Mouse (Mus musculus): ENCODE measurements at regions not wholly inside any gene's neighbourhood (a gene's known extent, or its start where the extent isn't known, plus 50 kb on each side); places are given as distances from the start of the nearest gene placed in this dataset.

DNA sequence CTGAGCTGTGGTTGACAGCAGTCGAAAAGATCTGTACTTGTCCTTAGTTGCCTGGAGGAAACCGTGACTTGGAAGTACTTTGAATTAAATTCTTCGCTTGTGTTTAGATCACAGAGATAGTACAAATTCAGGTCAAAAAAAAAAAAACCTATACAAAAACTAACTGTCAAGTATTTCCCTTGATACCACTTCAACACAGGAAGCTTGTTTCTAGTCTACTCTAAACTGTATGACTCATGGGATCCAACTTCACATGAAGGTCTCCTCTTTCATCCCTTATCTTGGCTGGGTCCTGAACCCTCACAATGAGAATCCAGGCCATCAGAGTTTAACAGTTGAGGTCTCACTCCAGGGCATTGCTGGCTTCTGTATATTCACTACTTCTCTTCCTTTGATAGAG is 54.8 kb downstream of the Tmem30b start:
- Histone ChIP-seq H3K36me3 (no peaks in the 10 kb centered on the region), H3K4me2 (replicated peaks) (no peak overlapping the region), H3K9ac (replicated peaks) (no peak overlapping the region), H3K27ac (replicated peaks) (no peak overlapping the region), H3K27me3 (no peaks in the 10 kb centered on the region), H3K4me3 (no peak overlapping the region), H3K9me3 (0 out of 2 replicates have a peak, but pooled peaks cover 2% of the 10 kb centered on the region), H3K4me1 (no peaks in the 10 kb centered on the region)
- ATAC-seq (ENCODE audit: low FRiP score, low read depth), result no peak
- 90% methylated on average over 3 of the region's 3 CpGs for WGBS

DNA sequence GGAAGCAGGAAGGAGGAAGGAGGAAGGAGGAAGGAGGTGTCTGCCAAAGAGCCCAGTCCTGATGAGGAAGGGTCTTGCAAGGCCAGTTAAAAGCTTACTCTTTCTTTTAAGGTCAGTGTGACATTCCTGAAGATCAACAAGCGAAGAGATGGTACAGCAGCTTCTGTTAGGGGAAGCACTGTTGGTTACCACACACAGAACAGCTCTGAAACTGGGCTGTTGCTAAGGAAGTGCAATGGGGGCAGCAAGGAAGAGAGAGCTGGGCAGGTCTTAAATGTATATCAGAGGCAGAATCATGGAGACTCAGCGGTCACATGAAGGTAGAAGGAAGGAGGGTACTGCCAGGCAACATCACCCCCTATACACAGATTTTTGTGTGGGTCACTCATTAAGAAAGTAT is 63.3 kb downstream of the Tmem30b start:
- no peaks in the 10 kb centered on the region for H3K9me3 ChIP-seq
- no peaks in the 10 kb centered on the region for H3K27me3 ChIP-seq
- WGBS, result 92% methylated on average over 2 of the region's 2 CpGs
- H3K27ac ChIP-seq (replicated peaks), result no peak overlapping the region
- ATAC-seq (ENCODE audit: low FRiP score, low read depth), result no peak
- no peak overlapping the region for H3K4me3 ChIP-seq
- no peak overlapping the region for H3K9ac ChIP-seq (replicated peaks)
- no peak overlapping the region for H3K4me2 ChIP-seq (replicated peaks)
- no peaks in the 10 kb centered on the region for H3K36me3 ChIP-seq
- H3K4me1 ChIP-seq, result no peaks in the 10 kb centered on the region

DNA sequence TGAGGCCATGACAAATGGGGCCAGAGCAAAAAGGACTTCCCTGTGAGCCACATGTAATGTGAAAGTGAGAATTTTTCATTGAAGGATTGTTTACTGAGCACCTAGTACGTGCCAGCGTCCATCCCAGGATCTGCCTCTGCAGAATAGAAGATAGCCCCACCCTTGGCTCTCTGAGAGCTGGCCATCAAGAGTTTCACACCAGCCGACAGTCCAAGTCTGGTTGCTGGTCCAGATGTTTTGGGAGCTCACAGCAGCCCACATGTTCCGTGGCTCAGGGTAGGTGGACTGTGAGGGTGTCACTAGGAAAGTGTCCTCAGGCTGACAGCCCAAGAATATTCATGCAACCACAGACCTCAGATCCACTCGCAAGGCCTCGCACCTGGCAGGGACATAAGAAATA is 63.9 kb downstream of the Tmem30b start:
- WGBS, result 93% methylated on average over 6 of the region's 6 CpGs
- H3K9me3 ChIP-seq, result no peaks in the 10 kb centered on the region
- no peak overlapping the region for H3K9ac ChIP-seq (replicated peaks)
- no peak for ATAC-seq (ENCODE audit: low FRiP score, low read depth)
- no peak overlapping the region for H3K27ac ChIP-seq (replicated peaks)
- no peak overlapping the region for H3K4me3 ChIP-seq
- H3K36me3 ChIP-seq, result no peaks in the 10 kb centered on the region
- H3K27me3 ChIP-seq, result no peaks in the 10 kb centered on the region
- H3K4me1 ChIP-seq, result no peaks in the 10 kb centered on the region
- H3K4me2 ChIP-seq (replicated peaks), result no peak overlapping the region

DNA sequence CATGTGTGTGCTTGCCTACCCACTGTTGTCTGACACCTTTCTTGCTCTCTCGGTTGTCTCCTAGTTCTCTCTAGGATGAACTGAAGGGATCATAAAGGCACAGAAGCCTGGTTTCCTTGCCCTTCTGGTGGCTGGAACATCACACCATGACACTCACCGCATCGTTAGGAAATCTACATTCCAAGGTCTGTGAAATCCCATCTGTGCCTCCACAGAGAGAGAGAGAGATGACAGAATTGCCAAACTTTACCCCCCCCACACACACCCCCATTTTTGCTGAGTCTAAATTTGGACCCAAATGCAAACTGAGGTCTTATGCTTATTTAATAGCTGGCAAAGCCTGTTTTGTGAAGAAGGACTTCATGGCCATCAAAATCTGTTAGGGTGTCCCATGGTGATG is 64.5 kb downstream of the Tmem30b start:
- H3K27ac ChIP-seq (replicated peaks), result no peak overlapping the region
- H3K4me3 ChIP-seq, result no peak overlapping the region
- H3K27me3 ChIP-seq, result no peaks in the 10 kb centered on the region
- H3K9ac ChIP-seq (replicated peaks), result no peak overlapping the region
- no peaks in the 10 kb centered on the region for H3K9me3 ChIP-seq
- peaks cover 1% of the 10 kb centered on the region; the same call in 1 of the 2 replicates for H3K4me1 ChIP-seq
- no peaks in the 10 kb centered on the region for H3K36me3 ChIP-seq
- no peak overlapping the region for H3K4me2 ChIP-seq (replicated peaks)
- 96% methylated on average over 3 of the region's 3 CpGs for WGBS
- no peak for ATAC-seq (ENCODE audit: low FRiP score, low read depth)

DNA sequence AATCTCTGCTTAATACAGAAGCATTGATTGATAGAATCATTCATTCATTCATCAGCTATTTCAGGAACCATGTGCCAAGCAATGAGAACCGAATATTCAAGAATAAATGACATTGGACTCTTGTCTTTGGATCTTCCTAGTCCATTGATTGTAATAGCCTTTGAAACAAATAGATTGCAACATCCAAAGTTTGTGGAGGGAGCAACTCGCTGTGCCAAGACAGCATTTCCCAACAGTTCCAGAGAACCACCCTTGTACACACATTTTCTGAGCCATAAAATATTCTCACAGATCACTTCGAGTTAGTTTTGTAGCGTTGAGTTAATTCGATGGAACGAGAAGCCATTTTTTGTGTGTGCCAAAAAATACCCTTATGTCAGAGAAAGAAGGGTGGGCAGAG is 65.0 kb downstream of the Tmem30b start:
- WGBS, result 95% methylated on average over 6 of the region's 6 CpGs
- Histone ChIP-seq H3K4me3 (no peak overlapping the region), H3K9ac (replicated peaks) (no peak overlapping the region), H3K27me3 (no peaks in the 10 kb centered on the region), H3K27ac (replicated peaks) (no peak overlapping the region), H3K36me3 (no peaks in the 10 kb centered on the region), H3K4me1 (peaks cover 6% of the 10 kb centered on the region; the same call in 1 of the 2 replicates), H3K9me3 (no peaks in the 10 kb centered on the region), H3K4me2 (replicated peaks) (no peak overlapping the region)
- ATAC-seq (ENCODE audit: low FRiP score, low read depth), result no peak

DNA sequence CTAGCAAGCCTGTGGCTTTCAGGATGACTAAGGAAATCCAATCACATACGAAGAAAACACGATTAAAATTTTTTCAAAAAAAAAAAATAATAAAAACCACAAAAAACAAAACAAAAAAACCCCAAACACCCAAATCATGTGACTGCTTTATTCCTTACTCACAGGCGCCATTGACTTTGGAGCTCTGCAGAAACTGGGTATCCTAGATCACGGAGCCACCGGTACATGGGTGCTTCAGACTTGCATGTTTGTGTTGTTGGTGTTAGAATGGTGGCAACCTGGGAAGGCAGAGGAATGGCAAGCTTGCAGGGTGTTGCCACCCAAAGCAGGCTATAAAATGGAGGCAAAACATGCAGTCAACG is 65.6 kb downstream of the Tmem30b start:
- Histone ChIP-seq H3K4me1 (peaks cover 6% of the 10 kb centered on the region; the same call in 1 of the 2 replicates), H3K27ac (replicated peaks) (no peak overlapping the region), H3K9me3 (no peaks in the 10 kb centered on the region), H3K36me3 (no peaks in the 10 kb centered on the region), H3K27me3 (no peaks in the 10 kb centered on the region), H3K9ac (replicated peaks) (no peak overlapping the region), H3K4me2 (replicated peaks) (no peak overlapping the region), H3K4me3 (no peak overlapping the region)
- 90% methylated on average over 6 of the region's 6 CpGs for WGBS
- no peak for ATAC-seq (ENCODE audit: low FRiP score, low read depth)

DNA sequence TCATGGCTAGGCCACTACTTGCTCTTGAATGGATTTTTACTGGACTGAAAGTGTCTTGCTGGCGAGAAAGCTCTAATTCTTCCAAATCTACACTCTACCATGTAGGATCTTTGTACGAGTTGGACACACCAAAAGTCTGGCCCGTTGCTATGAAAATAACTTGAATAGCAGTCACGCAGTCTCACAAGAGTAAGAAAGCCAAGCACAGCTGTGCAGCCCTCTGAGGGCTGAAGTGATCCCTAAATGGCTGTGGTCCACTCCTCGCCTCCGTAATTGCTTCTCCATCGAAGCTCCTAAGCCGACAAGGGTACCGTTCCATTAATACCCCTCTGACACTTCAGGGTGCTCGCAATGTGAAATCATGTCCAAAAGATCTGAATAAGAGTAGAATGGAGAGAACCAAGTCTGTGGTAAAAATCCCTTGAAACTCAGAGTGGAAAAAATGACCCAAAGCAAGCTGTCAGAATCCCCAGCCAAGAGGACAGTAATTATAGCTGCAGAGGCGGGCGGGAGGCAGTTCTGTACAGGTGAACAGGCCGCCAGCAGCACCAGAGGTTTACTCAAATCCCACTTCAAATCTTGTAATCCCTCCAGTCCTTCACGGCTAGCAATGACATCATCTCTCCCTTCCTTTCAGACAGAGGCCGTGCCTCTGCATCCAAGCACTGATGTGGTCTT is 66.1 kb downstream of the Tmem30b start:
- H3K9ac ChIP-seq (replicated peaks), result no peak overlapping the region
- H3K36me3 ChIP-seq, result no peaks in the 10 kb centered on the region
- 83% methylated on average over 15 of the region's 15 CpGs for WGBS
- peaks cover 6% of the 10 kb centered on the region; the same call in 1 of the 2 replicates for H3K4me1 ChIP-seq
- H3K27me3 ChIP-seq, result no peaks in the 10 kb centered on the region
- no peak overlapping the region for H3K27ac ChIP-seq (replicated peaks)
- no peak overlapping the region for H3K4me2 ChIP-seq (replicated peaks)
- no peak overlapping the region for H3K4me3 ChIP-seq
- ATAC-seq (ENCODE audit: low FRiP score, low read depth), result no peak
- no peaks in the 10 kb centered on the region for H3K9me3 ChIP-seq

DNA sequence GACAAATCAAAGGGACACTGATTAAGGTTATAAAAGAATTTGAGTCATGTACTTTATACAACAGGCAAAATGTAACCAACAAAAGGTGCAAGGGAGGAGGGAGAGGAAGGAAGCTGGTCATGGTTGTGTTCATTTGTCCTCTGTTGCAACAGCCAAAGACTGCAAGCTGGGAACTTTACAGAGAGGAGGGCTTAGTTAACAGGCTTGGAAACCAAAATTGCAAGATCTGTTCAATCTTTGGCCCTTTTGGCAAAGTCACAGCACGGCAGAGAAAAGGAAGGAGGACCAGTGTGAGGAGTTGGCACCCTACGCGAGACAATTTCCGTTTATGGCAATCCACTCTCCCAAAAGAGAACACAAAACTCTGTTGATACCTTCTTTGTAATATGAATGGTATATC is 67.6 kb downstream of the Tmem30b start:
- H3K4me2 ChIP-seq (replicated peaks), result no peak overlapping the region
- H3K9me3 ChIP-seq, result no peaks in the 10 kb centered on the region
- H3K4me3 ChIP-seq, result no peak overlapping the region
- peaks cover 6% of the 10 kb centered on the region; the same call in 1 of the 2 replicates for H3K4me1 ChIP-seq
- 92% methylated on average over 4 of the region's 4 CpGs for whole genome bisulfite sequencing
- no peak overlapping the region for H3K9ac ChIP-seq (replicated peaks)
- ATAC-seq (ENCODE audit: low FRiP score, low read depth), result no peak
- no peaks in the 10 kb centered on the region for H3K27me3 ChIP-seq
- no peak overlapping the region for H3K27ac ChIP-seq (replicated peaks)
- H3K36me3 ChIP-seq, result no peaks in the 10 kb centered on the region

DNA sequence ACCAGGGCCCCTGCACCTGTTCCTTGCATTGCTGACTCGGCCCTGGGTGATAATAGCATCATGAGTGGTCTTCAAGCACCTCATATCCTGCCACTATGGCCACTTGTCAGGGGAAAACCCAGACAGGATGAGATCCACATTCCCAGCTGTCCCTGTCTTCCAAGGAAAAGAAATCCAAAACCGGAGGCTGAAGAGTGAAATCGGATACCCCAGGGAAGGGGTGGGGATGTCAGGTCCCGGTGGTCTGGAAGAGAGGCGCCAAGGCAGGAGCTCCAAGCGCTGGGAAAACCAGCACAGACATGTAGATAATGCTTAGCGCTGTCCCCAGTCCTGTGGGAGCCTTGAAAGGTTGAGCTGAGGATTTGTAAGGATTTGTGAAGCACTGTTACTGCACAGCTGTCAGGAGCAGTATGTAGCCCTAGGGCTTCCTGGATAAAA is 69.8 kb downstream of the Tmem30b start:
- Histone ChIP-seq H3K9ac (replicated peaks) (no peak overlapping the region), H3K27me3 (no peaks in the 10 kb centered on the region), H3K9me3 (no peaks in the 10 kb centered on the region), H3K4me1 (peaks cover 6% of the 10 kb centered on the region; the same call in 1 of the 2 replicates), H3K4me3 (no peak overlapping the region), H3K4me2 (replicated peaks) (no peak overlapping the region), H3K36me3 (no peaks in the 10 kb centered on the region), H3K27ac (replicated peaks) (no peak overlapping the region)
- no peak for ATAC-seq (ENCODE audit: low FRiP score, low read depth)
- WGBS, result 11% methylated on average over 7 of the region's 7 CpGs

DNA sequence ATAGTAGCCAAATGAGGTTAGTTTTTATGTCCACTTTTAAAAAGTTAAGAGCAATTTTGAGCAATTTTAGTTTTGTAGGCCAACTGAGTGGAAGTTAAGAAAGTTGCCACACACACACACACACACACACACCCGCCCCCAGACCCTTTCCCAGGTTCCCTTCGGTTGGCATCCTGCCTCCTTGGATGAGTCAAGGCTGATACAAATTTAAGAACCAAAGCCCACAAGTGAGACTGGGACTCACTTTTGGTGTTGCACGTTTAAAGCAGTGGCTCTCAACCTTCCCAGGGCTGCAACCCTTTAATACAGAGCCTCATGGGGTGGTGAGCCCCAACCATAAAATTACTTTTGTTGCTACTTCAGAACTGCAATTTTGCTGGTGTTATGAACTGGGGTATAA is 70.4 kb downstream of the Tmem30b start:
- no peak for ATAC-seq (ENCODE audit: low FRiP score, low read depth)
- WGBS, result 66% methylated on average over 3 of the region's 3 CpGs

DNA sequence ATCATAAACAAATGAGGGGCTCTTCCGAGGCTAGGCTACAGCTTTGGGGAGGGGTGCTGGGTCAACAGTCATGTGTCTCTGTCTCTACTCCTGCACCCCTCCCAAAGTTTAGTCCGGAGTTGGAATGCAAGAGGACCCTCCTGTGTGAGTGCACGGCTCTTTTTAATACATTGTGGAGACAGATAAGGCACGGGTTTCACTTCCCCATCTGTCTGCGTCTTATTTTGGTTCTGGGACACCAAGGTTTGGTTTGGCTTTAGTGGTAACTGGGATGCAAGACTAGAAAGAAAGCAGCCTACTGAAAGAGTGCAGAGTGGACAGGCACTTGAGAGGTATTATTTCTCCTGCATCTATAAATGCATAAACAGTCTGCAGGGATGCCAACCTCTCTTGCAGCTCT is 71.2 kb downstream of the Tmem30b start:
- no peaks in the 10 kb centered on the region for H3K27me3 ChIP-seq
- H3K4me1 ChIP-seq, result peaks cover 6% of the 10 kb centered on the region; the same call in 1 of the 2 replicates
- no peak overlapping the region for H3K9ac ChIP-seq (replicated peaks)
- H3K9me3 ChIP-seq, result no peaks in the 10 kb centered on the region
- H3K27ac ChIP-seq (replicated peaks), result no peak overlapping the region
- no peaks in the 10 kb centered on the region for H3K36me3 ChIP-seq
- ATAC-seq (ENCODE audit: low FRiP score, low read depth), result no peak
- no peak overlapping the region for H3K4me3 ChIP-seq
- 76% methylated on average over 5 of the region's 5 CpGs for WGBS
- no peak overlapping the region for H3K4me2 ChIP-seq (replicated peaks)

More for the DNA sequence above, 70.4 kb downstream of the Tmem30b start:
- no peaks in the 10 kb centered on the region for H3K27me3 ChIP-seq
- H3K4me1 ChIP-seq, result peaks cover 6% of the 10 kb centered on the region; the same call in 1 of the 2 replicates
- H3K4me2 ChIP-seq (replicated peaks), result no peak overlapping the region
- no peaks in the 10 kb centered on the region for H3K36me3 ChIP-seq
- no peak overlapping the region for H3K27ac ChIP-seq (replicated peaks)
- H3K9ac ChIP-seq (replicated peaks), result no peak overlapping the region
- no peaks in the 10 kb centered on the region for H3K9me3 ChIP-seq
- no peak overlapping the region for H3K4me3 ChIP-seq

DNA sequence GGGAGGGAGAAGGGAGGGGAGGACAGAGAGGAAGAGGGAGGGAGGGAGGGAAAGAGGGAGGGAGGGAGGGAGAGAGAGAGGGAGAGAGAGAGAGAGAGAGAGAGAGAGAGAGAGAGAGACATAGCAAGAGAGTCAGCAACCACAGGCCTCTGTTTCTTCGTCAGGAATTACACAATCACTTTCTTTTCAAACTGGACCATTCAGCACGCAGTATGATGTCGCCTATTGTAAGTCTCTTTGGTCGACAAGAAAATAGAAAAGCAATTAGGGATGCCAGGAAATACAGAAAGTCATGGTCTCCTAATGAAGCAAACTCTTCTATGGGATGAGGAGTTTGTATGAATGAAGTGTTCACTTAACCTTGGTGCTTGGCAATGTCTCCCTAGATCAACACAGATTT is 73.1 kb downstream of the Tmem30b start:
- peaks cover 6% of the 10 kb centered on the region; the same call in 1 of the 2 replicates for H3K4me1 ChIP-seq
- H3K9me3 ChIP-seq, result no peaks in the 10 kb centered on the region
- H3K27me3 ChIP-seq, result no peaks in the 10 kb centered on the region
- H3K36me3 ChIP-seq, result no peaks in the 10 kb centered on the region
- no peak overlapping the region for H3K4me2 ChIP-seq (replicated peaks)
- H3K4me3 ChIP-seq, result no peak overlapping the region
- ATAC-seq (ENCODE audit: low FRiP score, low read depth), result no peak
- no peak overlapping the region for H3K27ac ChIP-seq (replicated peaks)
- H3K9ac ChIP-seq (replicated peaks), result no peak overlapping the region
- WGBS, result 58% methylated on average over 4 of the region's 4 CpGs

DNA sequence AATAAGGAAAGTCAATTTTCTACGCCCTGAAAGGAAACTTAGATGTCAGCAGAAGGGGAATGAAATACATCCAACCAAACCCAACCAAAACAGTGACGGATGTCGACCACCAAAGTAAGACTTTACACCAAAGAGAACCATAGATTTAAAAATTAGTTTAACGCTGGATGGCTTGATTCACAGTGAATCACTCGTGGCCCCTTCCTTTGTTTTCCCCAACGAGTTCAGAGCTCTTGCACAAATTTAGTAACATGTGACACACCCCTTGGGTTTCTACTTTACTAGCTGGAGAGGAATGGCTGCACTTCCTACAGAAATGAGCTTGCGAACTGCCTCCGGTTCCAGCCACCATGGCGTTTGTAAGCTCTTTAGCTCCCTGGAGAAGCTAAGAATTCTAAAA is 74.2 kb downstream of the Tmem30b start:
- no peaks in the 10 kb centered on the region for H3K36me3 ChIP-seq
- no peak overlapping the region for H3K4me2 ChIP-seq (replicated peaks)
- H3K4me3 ChIP-seq, result no peak overlapping the region
- H3K4me1 ChIP-seq, result peaks cover 6% of the 10 kb centered on the region; the same call in 1 of the 2 replicates
- no peak for ATAC-seq (ENCODE audit: low FRiP score, low read depth)
- 72% methylated on average over 9 of the region's 9 CpGs for WGBS
- no peaks in the 10 kb centered on the region for H3K27me3 ChIP-seq
- H3K9me3 ChIP-seq, result no peaks in the 10 kb centered on the region
- no peak overlapping the region for H3K27ac ChIP-seq (replicated peaks)
- H3K9ac ChIP-seq (replicated peaks), result no peak overlapping the region
